9 mouse cellular contexts compared by ENCODE assay signal in the genomic region with DNA sequence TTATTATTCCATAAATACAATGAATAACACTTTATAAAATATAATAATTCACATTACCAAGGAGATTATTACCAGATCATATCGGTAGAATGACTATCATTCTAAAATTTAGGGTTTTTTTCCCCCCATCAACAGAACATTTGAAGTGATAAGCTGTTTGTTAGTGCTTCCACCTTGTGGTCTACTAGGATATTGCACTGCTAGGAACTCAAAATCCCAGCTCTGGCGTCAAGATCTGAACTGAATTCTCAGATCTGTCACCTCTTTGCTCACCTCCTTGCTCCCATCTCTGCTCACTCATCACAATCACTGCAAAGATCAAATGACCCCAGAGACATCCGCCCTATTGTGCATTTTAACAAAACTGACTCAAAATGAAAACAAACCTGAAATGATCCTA. TPM values are rescaled to one million over a fixed set of nuclear protein-coding genes. Genes with fewer than 3 reads are reported as not detected.
DNase-seq lines count a peak whose midpoint lies in the region; ATAC-seq and TF ChIP-seq lines count a peak whose summit lies in the region.
"Had no signal": no experiment of that assay in that cellular context is flagged by ENCODE, and none has a peak within 500 bp of the region (broad histone marks: within the 10 kb centered on the region; RNA-seq: fewer than 3 reads in every experiment).

No protein-coding gene starts in this region.

- DNase-seq in limb, embryonic 11.5 days (ENCODE audit: low spot score), result peak; percentile 36
- no peak for DNase-seq in limb, embryonic 10.5 days (ENCODE audit: low spot score)
- peak; percentile 67 for DNase-seq in brain, adult 2 months (ENCODE audit: low read depth, low spot score)
- DNase-seq in limb, embryonic 14.5 days (ENCODE audit: low spot score), result peak; percentile 52
- DNase-seq in layer of hippocampus, postnatal 25 days (ENCODE audit: extremely low spot score in 1 of 2, low spot score in 1 of 2), result no peak
- DNase-seq in frontal cortex, postnatal 10 days (ENCODE audit: low spot score in 2 of 2), result no peak
- DNase-seq: kidney, postnatal 36 days had no signal

- WGBS in limb, embryonic 11.5 days, result 28% methylated on average over 3 of the region's 3 CpGs
- 23% methylated on average over 3 of the region's 3 CpGs for WGBS in limb, embryonic 10.5 days
- WGBS in limb, embryonic 14.5 days, result 18% methylated on average over 3 of the region's 3 CpGs

- peak; percentile 93 for TF ChIP-seq CTCF in E14TG2a.4 (conservative IDR thresholded peaks at IDR 0.05; ENCODE audit: low read length)

- H3K4me2 ChIP-seq in limb, embryonic 11.5 days (ENCODE audit: low read depth, severe bottlenecking), result no peak overlapping the region
- no peak overlapping the region for H3K4me2 ChIP-seq in limb, embryonic 14.5 days (replicated peaks; ENCODE audit: low read depth, low read length, severe bottlenecking)

- TF ChIP-seq POLR2A in limb, embryonic 14.5 days (IDR thresholded peaks at IDR 0.05; ENCODE audit: borderline replicate concordance, extremely low read depth, insufficient read depth, insufficient read length), result no peak

- H3K4me3 ChIP-seq in limb, embryonic 11.5 days (ENCODE audit: low read depth, low read length), result no peak overlapping the region
- no peak overlapping the region for H3K4me3 ChIP-seq in limb, embryonic 10.5 days
- H3K4me3 ChIP-seq in E14TG2a.4 (replicated peaks; ENCODE audit: low read length), result no peak overlapping the region
- no peak overlapping the region for H3K4me3 ChIP-seq in limb, embryonic 14.5 days (replicated peaks; ENCODE audit: low read length)

- no peaks in the 10 kb centered on the region for H3K4me1 ChIP-seq in limb, embryonic 11.5 days (ENCODE audit: control insufficient read depth, insufficient read depth, low read length)
- no peaks in the 10 kb centered on the region for H3K4me1 ChIP-seq in limb, embryonic 10.5 days
- peaks cover 5% of the 10 kb centered on the region for H3K4me1 ChIP-seq in E14TG2a.4 (replicated peaks; ENCODE audit: low read depth, low read length)
- H3K4me1 ChIP-seq in limb, embryonic 14.5 days (ENCODE audit: control insufficient read depth, insufficient read depth, low read length), result no peaks in the 10 kb centered on the region

- no peaks in the 10 kb centered on the region for H3K9me3 ChIP-seq in limb, embryonic 11.5 days (ENCODE audit: control insufficient read depth, low read length)
- H3K9me3 ChIP-seq in limb, embryonic 10.5 days (replicated peaks), result no peaks in the 10 kb centered on the region
- H3K9me3 ChIP-seq in E14TG2a.4 (ENCODE audit: low read length), result no peaks in the 10 kb centered on the region
- no peaks in the 10 kb centered on the region for H3K9me3 ChIP-seq in limb, embryonic 14.5 days (ENCODE audit: control insufficient read depth, low read length)

- H3K36me3 ChIP-seq in limb, embryonic 11.5 days (ENCODE audit: control insufficient read depth, insufficient read depth, low read length), result no peaks in the 10 kb centered on the region; the same call in 1 of the 2 replicates
- H3K36me3 ChIP-seq in limb, embryonic 10.5 days, result peaks cover 64% of the 10 kb centered on the region
- H3K36me3 ChIP-seq in E14TG2a.4 (ENCODE audit: insufficient read depth, low read length), result peaks cover 62% of the 10 kb centered on the region
- H3K36me3 ChIP-seq in limb, embryonic 14.5 days (ENCODE audit: control insufficient read depth, insufficient read depth, low read length), result peaks cover 53% of the 10 kb centered on the region

- ATAC-seq in limb, embryonic 11.5 days (ENCODE audit: insufficient number of reproducible peaks, low FRiP score, low TSS enrichment, low read depth), result no peak
- no peak for ATAC-seq in limb, embryonic 14.5 days (ENCODE audit: low FRiP score, low read depth)
- no peak for ATAC-seq in inflammation-experienced regulatory T-cells, adult 6 months

- no peak overlapping the region for H3K9ac ChIP-seq in limb, embryonic 11.5 days (ENCODE audit: low read length)
- H3K9ac ChIP-seq in limb, embryonic 14.5 days (ENCODE audit: low read depth, low read length, severe bottlenecking), result no peak overlapping the region

- no peak overlapping the region for H3K27ac ChIP-seq in limb, embryonic 11.5 days (replicated peaks; ENCODE audit: low read depth, low read length)
- no peak overlapping the region for H3K27ac ChIP-seq in limb, embryonic 10.5 days
- H3K27ac ChIP-seq in limb, embryonic 14.5 days (replicated peaks; ENCODE audit: low read depth, low read length), result no peak overlapping the region

- H3K27me3 ChIP-seq in limb, embryonic 11.5 days (ENCODE audit: control insufficient read depth, insufficient read depth, low read length), result no peaks in the 10 kb centered on the region
- H3K27me3 ChIP-seq in limb, embryonic 10.5 days (ENCODE audit: low read depth, poor library complexity, severe bottlenecking), result no peaks in the 10 kb centered on the region
- no peaks in the 10 kb centered on the region for H3K27me3 ChIP-seq in E14TG2a.4 (ENCODE audit: insufficient read depth, low read length)
- H3K27me3 ChIP-seq in limb, embryonic 14.5 days (ENCODE audit: control insufficient read depth, insufficient read depth, low read length), result no peaks in the 10 kb centered on the region

RNA-seq across cellular contexts. Expression of gene Samhd1, which starts 18.1 kb away (rescaled TPM):
- 27.5 and 27.9 TPM in 2 replicates for polyA plus RNA-seq in limb, embryonic 11.5 days (2014; fragmentation: Nextera tagmentation; extraction: Ambion mirVana)
- polyA plus RNA-seq in limb, embryonic 10.5 days (2016; fragmentation: Nextera tagmentation; extraction: Ambion mirVana), result 24.0 and 27.3 TPM in 2 replicates
- polyA plus RNA-seq in limb, embryonic 14.5 days (2012; rRNA removed), result 33.6 and 34.4 TPM in 2 replicates
- 24.3 and 28.5 TPM in 2 replicates for polyA plus RNA-seq in limb, embryonic 14.5 days (2014; fragmentation: Nextera tagmentation; extraction: Ambion mirVana)
- 100 to 1,000 TPM; 383 to 537 (median 471) TPM for polyA plus RNA-seq in inflammation-experienced regulatory T-cells, adult 6 months (2017; shearing (Covaris generic))
- 10 to 100 TPM; 11.4 to 12.3 TPM for total RNA-seq in layer of hippocampus, postnatal 25 days (2021)

RNA-seq across cellular contexts. Expression of gene Tldc2, which starts 30.1 kb away (rescaled TPM):
- not detected in 2 replicates for polyA plus RNA-seq in limb, embryonic 11.5 days (2014; fragmentation: Nextera tagmentation; extraction: Ambion mirVana)
- polyA plus RNA-seq in limb, embryonic 10.5 days (2016; fragmentation: Nextera tagmentation; extraction: Ambion mirVana), result not detected in 2 replicates
- not detected in 2 replicates for polyA plus RNA-seq in limb, embryonic 14.5 days (2012; rRNA removed)
- polyA plus RNA-seq in limb, embryonic 14.5 days (2014; fragmentation: Nextera tagmentation; extraction: Ambion mirVana), result not detected in 2 replicates
- not detected for polyA plus RNA-seq in inflammation-experienced regulatory T-cells, adult 6 months (2017; shearing (Covaris generic))
- not detected for total RNA-seq in layer of hippocampus, postnatal 25 days (2021)

RNA-seq across cellular contexts. Expression of gene Soga1, which starts 37.9 kb away (rescaled TPM):
- polyA plus RNA-seq in limb, embryonic 11.5 days (2014; fragmentation: Nextera tagmentation; extraction: Ambion mirVana), result 5.7 and 7.0 TPM in 2 replicates
- 5.3 and 5.7 TPM in 2 replicates for polyA plus RNA-seq in limb, embryonic 10.5 days (2016; fragmentation: Nextera tagmentation; extraction: Ambion mirVana)
- polyA plus RNA-seq in limb, embryonic 14.5 days (2012; rRNA removed), result 14.2 and 22.8 TPM in 2 replicates
- 5.5 and 7.9 TPM in 2 replicates for polyA plus RNA-seq in limb, embryonic 14.5 days (2014; fragmentation: Nextera tagmentation; extraction: Ambion mirVana)
- under 1 TPM in 1 of 3 experiments, not detected in 2; 0.17 TPM for polyA plus RNA-seq in inflammation-experienced regulatory T-cells, adult 6 months (2017; shearing (Covaris generic))
- total RNA-seq in layer of hippocampus, postnatal 25 days (2021), result 10 to 100 TPM; 36.3 to 46.3 TPM

Comparison
In these comparisons a context has a peak if more than half of its experiments do, and no peak if none do; other contexts are left out.
1. DNase-seq: peak in limb, embryonic 11.5 days (single experiment), brain, adult 2 months (single experiment) and limb, embryonic 14.5 days (single experiment); none in limb, embryonic 10.5 days (single experiment), layer of hippocampus, postnatal 25 days (0 of 2) and frontal cortex, postnatal 10 days (0 of 2).
2. RNA of gene Samhd1, which starts 18.1 kb away (polyA plus RNA-seq): 383 to 537 TPM in inflammation-experienced regulatory T-cells, adult 6 months; 24.3 to 34.4 TPM in limb, embryonic 14.5 days, 27.5 to 27.9 TPM in limb, embryonic 11.5 days and 24.0 to 27.3 TPM in limb, embryonic 10.5 days; every median in the first group is over 10 times any median in the second.